Mouse (Mus musculus): ENCODE measurements around the gene Ggcx. TPM values are rescaled to one million over a fixed set of nuclear protein-coding genes. Genes with fewer than 3 reads are reported as not detected.

Ggcx gene
- total RNA-seq (2023) = 10.6 TPM

DNA sequence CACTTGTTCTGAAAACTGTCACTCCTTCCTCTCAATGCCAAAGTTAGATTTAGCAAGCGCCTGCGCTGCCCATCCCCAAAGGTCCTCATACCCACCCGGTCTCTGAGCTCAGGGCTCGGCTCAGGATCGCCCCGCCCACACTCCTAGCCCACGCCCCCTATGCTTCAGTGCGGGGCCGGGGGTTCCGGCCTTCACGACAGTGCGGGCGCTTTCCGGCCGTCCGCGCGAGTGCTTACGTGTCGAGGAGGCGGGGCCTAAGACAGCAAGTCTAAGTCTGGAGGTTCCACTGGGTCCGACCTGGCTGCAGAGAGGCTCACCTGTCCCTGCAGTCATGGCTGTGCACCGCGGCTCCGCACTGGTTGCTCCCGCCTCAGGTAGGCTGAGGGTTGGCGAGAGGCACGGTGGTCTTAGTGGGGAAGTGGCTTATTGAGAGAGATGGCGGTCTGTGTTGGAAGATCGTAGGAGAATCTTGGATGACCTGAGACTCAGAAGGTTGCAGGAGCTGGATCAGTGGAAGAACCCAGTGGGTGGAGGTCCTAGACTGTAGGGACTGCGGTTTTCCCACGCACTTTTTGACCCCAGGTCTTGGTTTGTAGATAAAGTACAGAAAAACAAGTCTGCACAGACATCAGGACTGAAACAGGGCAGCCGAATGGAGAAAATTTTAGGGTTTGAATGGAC lies at the start of gene Ggcx:
TSS of gene Ggcx (plus strand) at position 233 of the 681 bp plus-strand sequence.

DNA sequence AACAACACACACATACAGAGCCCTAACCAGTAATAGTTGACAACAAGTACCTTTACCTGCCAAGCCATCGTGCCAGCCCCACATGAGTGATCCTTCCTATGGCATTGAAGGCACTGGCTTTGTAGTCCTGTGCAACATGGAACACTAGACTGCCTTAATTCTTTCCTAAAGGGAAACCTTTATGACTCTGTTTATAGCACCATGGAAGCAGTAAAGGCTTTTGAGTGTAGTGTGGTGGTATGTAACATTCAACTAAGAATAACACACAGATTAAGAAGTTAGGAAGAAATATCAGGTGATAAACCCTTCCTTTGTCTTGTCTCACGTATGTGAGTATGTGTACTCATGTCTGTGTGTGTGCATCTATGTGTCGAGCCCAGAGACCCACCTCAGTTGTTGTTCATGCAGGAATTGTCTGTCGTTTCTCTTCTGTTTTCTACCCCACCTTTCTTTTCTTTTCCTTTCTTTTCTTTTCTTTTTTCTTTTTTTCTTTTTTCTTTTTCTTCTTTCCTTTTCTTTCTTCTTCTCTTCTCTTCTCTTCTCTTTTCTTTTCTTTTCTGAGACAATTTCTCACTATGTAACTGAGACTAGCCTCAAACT lies 47.2 kb upstream of the Ggcx start, which contains the start of gene Rnf181:
TSS of gene Rnf181 (minus strand) at position 113 of the 600 bp plus-strand sequence.

DNA sequence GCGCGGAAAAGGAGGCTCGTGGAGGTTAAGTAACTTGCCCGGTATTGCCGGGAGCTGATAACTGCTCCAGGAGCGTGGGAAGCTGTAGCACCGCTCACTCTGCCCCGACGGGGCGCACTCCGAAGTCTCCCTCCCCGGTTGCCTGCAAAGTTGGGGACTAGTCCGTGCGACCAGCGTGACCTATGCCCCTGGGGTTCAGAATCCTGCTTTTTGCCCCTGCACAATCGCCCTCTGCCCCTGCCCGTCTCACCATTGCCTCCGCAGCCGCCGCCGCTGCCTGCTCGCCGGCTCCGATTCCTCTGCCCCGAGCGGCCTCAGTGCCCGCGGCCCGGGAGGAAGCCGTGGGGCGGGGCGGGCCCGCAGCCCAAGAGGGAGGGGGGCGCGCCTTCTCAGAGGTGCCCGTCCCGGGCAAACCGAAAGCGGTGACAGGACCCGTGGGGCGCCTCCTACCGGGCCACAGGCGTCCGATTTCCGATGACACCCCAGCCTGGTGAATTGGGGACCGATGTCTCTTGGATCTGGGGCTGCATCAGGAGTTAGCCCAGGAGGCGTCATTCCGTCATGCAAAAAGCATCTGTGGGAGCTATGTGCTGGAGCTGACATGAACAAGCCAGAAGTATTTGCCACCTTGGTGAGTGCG lies 33.9 kb upstream of the Ggcx start, which contains the start of gene Vamp5:
TSS of gene Vamp5 (minus strand) at position 338 of the 640 bp plus-strand sequence.

DNA sequence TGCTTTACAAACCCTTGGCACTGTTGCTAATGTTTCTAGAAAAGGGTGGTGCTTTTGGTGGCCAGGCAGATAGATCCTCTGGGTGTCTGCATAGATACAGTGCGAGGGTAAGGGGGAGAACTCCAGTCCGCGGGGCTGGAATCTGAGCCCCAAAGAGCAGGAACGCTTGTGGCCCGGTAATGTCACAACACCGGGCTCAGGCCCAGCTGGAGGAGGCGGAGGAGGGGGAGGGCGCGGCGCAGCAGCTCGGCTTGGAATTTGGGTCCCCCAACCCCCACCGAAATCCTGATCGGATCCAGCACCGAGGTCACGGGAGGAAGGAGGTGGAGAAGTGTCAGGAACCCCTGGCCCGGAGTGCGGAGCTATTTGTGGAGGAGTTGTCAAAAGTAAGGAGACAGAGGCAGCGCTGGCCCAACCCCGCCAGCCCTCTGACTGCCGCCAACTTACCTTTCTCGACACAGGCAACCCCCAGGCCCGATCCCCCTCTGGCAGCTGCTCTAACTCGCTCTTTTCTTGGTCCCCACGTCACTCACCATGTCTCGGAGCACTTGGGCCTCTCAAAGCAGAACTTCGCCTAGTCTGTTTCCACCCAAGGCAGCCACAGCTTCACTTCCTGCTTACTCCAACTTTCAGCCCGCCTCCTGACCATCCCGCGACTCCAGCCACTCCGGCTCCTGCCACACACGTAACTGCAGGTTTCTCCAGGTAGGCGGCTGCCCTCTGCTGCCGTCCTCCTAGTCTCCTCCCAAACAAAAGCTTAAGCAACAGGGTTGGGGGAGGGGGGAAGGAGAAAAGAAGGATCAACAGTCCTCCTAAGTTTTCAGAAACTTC lies 24.0 kb upstream of the Ggcx start, which contains the start of gene Vamp8:
TSS of gene Vamp8 (minus strand) at position 763 of the 831 bp plus-strand sequence.

DNA sequence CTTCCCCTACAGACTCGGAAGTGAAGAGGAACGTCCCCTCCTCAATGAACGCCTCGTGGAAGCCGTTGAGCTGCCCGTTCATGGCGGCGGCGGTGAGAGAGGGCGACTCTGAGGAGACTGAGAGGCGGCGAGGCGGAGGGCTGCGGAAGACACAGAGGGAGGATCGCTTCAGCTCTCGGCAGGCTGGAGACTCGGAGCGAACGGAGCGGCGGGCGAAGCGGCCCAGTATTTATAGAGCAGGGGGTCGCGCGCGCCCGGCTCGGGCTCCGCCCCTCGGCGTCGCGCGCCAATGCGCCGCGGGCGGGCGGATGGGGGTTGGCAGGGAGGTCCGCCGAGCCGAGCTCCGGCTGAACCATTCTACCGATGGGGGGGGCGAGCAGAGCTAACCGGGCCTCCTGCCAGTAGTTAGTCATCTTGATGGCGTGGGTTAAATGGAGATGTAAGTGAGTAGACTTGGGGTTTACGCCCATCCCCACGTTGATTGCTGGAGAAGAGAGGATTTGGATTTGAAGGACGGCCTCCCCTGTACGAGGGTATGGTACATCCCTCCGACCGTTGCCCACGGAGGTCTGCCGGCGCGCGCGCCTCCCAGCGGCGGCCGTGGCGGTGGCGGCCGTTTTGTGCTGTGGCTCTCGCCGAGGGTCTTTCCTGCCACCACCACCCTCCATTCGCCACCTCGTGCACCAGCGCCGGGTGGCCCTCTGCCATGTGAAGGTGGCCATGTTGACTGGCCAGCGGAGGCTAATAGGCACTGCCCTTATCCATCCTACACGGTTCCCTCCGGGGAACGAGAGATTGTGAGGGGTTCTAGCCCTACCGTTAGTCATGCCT lies 25.5 kb downstream of the Ggcx start, which contains the start of gene Mat2a:
TSS of gene Mat2a (minus strand) at position 204 of the 831 bp plus-strand sequence.

Other genes starting within 250 kb of the Ggcx start
- gene Atoh8, start 178.7 kb upstream of the Ggcx start, total RNA-seq (2023) = not detected
- not detected for gene Sftpb, start 109.7 kb upstream of the Ggcx start, total RNA-seq (2023)
- 44.4 TPM for gene Usp39, start 69.1 kb upstream of the Ggcx start, total RNA-seq (2023)
- 38.2 TPM for gene 0610030E20Rik, start 67.0 kb upstream of the Ggcx start, total RNA-seq (2023)
- 1.0 TPM for gene Tmem150a, start 58.9 kb upstream of the Ggcx start, total RNA-seq (2023)
- gene Rnf181, start 47.4 kb upstream of the Ggcx start, total RNA-seq (2023) = 73.6 TPM
- gene Vamp5, start 33.8 kb upstream of the Ggcx start, total RNA-seq (2023) = 10.3 TPM
- gene Vamp8, start 23.6 kb upstream of the Ggcx start, total RNA-seq (2023) = 70.9 TPM
- gene Mat2a, start 25.2 kb downstream of the Ggcx start, total RNA-seq (2023) = 248 TPM
- gene Sh2d6, start 107.4 kb downstream of the Ggcx start, total RNA-seq (2023) = not detected
- gene Capg, start 130.1 kb downstream of the Ggcx start, total RNA-seq (2023) = 38.6 TPM
- 12.1 TPM for gene Elmod3, start 184.1 kb downstream of the Ggcx start, total RNA-seq (2023)
- gene Retsat, start 184.2 kb downstream of the Ggcx start, total RNA-seq (2023) = 6.8 TPM
- gene Tgoln1, start 202.7 kb downstream of the Ggcx start, total RNA-seq (2023) = 194 TPM

Measured in CD4-positive naive resting alpha-beta T cell, adult 57 days (primary cell).